Mouse (Mus musculus): ENCODE measurements around the gene Rnf133. TPM values are rescaled to one million over a fixed set of nuclear protein-coding genes. Genes with fewer than 3 reads are reported as not detected.

Rnf133 gene
- not detected in 2 replicates for polyA plus RNA-seq (2015; fragmentation: Nextera tagmentation; extraction: Ambion mirVana)

DNA sequence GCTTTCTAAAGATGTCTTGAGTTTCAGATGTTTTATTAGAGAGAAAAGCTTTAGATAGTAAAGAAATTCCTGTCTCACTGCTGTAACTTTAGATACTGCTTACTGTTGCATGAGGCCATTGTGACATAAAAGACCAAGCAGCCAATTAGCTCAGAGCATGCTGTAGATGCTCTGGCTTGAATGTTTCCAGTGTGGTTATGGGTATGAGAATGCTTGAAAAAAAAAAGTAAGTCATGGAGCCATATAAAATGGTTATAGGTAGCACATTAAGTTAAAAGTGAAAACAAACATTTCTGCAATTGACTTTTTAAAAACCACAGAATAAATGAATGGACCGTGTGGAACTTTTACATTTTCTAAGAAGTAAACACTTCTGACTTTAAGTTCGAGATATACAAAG, at the start of gene Rnf133:
Gene Rnf133 (minus strand): TSS at position 101 of the 400 bp plus-strand sequence.
- WGBS: 81% methylated on average over 2 of the region's 2 CpGs
- no peak within 1 kb of the TSS for H3K27ac ChIP-seq (replicated peaks)
- H3K9ac ChIP-seq: no peak within 1 kb of the TSS
- no peak within 1 kb of the TSS for H3K4me2 ChIP-seq (replicated peaks)
- no peaks in the 10 kb centered on the region for H3K4me1 ChIP-seq
- H3K4me3 ChIP-seq (replicated peaks): no peak within 1 kb of the TSS
- H3K27me3 ChIP-seq: no peaks in the 10 kb centered on the region
- H3K9me3 ChIP-seq (replicated peaks): no peaks in the 10 kb centered on the region
- no peak for ATAC-seq (ENCODE audit: insufficient number of reproducible peaks, low FRiP score, low TSS enrichment, low read depth)
- H3K36me3 ChIP-seq: no peaks in the 10 kb centered on the region

DNA sequence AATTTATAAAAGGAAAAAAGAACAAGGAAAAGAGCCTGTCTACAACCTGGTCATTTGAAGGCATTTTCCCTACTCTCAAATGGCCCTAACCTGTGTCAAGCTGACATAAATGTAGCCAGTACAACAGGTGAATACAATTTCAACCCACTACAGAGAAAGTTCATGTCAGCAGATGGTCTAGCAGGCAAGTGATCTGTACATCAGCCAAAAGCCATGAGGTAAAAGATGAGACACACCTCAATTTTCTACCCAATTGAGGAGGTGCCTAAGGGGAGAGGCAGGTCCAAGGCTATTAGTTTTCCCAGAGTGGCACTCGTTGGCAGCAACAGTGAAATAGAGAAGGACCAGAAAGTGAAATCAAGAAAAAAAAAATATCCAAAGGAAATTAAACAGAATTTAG, 28.1 kb upstream of the Rnf133 start:
- Histone ChIP-seq H3K9me3 (replicated peaks) (no peaks in the 10 kb centered on the region), H3K4me1 (no peaks in the 10 kb centered on the region), H3K4me2 (replicated peaks) (no peak overlapping the region), H3K9ac (no peak overlapping the region), H3K4me3 (replicated peaks) (no peak overlapping the region), H3K27ac (replicated peaks) (no peak overlapping the region), H3K27me3 (no peaks in the 10 kb centered on the region), H3K36me3 (no peaks in the 10 kb centered on the region)
- ATAC-seq (ENCODE audit: insufficient number of reproducible peaks, low FRiP score, low TSS enrichment, low read depth): no peak
- 64% methylated on average over 1 of the region's 1 CpGs for WGBS

- H3K27ac ChIP-seq (replicated peaks): no peak within 1 kb of the TSS
- H3K36me3 ChIP-seq: no peaks in the 10 kb centered on the region
- H3K9ac ChIP-seq: no peak within 1 kb of the TSS
- 90% methylated on average over 2 of the region's 2 CpGs for WGBS
- no peaks in the 10 kb centered on the region for H3K27me3 ChIP-seq
- H3K4me1 ChIP-seq: no peaks in the 10 kb centered on the region
- no peak for ATAC-seq (ENCODE audit: insufficient number of reproducible peaks, low FRiP score, low TSS enrichment, low read depth)
- no peak within 1 kb of the TSS for H3K4me2 ChIP-seq (replicated peaks)
- no peak within 1 kb of the TSS for H3K4me3 ChIP-seq (replicated peaks)
- H3K9me3 ChIP-seq (replicated peaks): no peaks in the 10 kb centered on the region
Observed at GRCm38 (mm10) chr6:23655036-23655435, 4.9 kb upstream of the Rnf133 start, which contains the start of gene Rnf148. Gene Rnf148, minus strand, starts transcription at chr6:23655136.

DNA sequence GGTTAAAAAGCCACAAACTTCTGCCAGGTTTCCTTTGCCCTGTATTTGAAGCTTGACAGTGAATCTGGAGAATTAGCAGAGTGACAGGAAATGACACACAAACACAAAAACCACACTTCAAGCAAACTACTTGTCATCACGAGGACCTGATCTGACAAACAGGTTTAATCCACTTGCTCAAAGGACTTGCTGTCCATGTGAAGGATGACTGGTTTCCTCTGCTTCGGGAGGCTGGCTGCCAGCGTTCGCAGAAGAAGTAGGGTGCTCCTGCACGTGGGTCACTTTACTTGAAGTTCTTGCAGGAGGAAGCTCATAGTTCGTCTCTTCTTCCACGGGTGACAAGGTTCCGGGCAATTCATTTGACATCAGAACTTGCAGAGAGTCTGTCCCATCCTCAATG, 1.4 kb downstream of the Rnf133 start:
- H3K27ac ChIP-seq (replicated peaks): no peak overlapping the region
- H3K36me3 ChIP-seq: no peaks in the 10 kb centered on the region
- no peak for ATAC-seq (ENCODE audit: insufficient number of reproducible peaks, low FRiP score, low TSS enrichment, low read depth)
- 70% methylated on average over 8 of the region's 8 CpGs for WGBS
- no peaks in the 10 kb centered on the region for H3K9me3 ChIP-seq (replicated peaks)
- H3K9ac ChIP-seq: no peak overlapping the region
- no peak overlapping the region for H3K4me2 ChIP-seq (replicated peaks)
- H3K4me3 ChIP-seq (replicated peaks): no peak overlapping the region
- H3K27me3 ChIP-seq: no peaks in the 10 kb centered on the region
- no peaks in the 10 kb centered on the region for H3K4me1 ChIP-seq

DNA sequence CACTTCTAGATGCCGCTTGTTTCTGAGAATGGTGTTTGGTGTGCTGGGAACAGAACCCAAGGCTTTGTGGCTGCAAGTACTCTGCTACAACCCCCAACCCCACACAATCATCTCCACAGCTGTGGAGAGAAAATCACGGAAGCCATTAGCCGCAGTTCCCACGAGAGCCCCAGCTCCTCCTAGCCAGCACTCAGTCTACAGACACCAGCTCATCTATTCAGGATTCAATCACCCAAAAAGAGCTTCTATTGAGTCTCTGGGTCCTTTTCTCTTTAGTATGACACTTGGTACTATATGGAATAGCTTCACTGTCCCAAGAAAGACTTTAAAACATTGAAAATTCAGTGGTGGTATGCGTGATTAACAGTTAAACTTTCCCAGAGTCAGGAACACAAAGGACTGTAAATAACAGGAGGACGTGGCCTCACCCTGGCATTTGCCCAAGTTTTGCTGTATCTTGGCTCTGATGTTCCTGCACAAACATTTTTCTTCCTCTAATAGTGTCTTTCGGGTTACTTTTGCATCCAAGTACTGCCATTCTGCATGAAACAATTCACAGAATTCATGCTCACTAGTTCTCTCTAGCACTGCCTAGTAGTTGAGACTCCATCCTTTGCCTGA, 2.4 kb downstream of the Rnf133 start:
- ATAC-seq (ENCODE audit: insufficient number of reproducible peaks, low FRiP score, low TSS enrichment, low read depth): no peak
- Histone ChIP-seq H3K9me3 (replicated peaks) (no peaks in the 10 kb centered on the region), H3K9ac (no peak overlapping the region), H3K27ac (replicated peaks) (no peak overlapping the region), H3K36me3 (no peaks in the 10 kb centered on the region), H3K4me2 (replicated peaks) (no peak overlapping the region), H3K4me3 (replicated peaks) (no peak overlapping the region), H3K27me3 (no peaks in the 10 kb centered on the region), H3K4me1 (no peaks in the 10 kb centered on the region)
- 64% methylated on average over 7 of the region's 7 CpGs for WGBS

GRCm38 (mm10) chr6:23637081-23637480, 13.0 kb downstream of the Rnf133 start:
- WGBS: 60% methylated on average over 3 of the region's 3 CpGs
- H3K9me3 ChIP-seq (replicated peaks): no peaks in the 10 kb centered on the region
- no peak overlapping the region for H3K9ac ChIP-seq
- H3K4me2 ChIP-seq (replicated peaks): no peak overlapping the region
- no peaks in the 10 kb centered on the region for H3K27me3 ChIP-seq
- H3K4me3 ChIP-seq (replicated peaks): no peak overlapping the region
- no peaks in the 10 kb centered on the region for H3K4me1 ChIP-seq
- H3K27ac ChIP-seq (replicated peaks): no peak overlapping the region
- no peaks in the 10 kb centered on the region for H3K36me3 ChIP-seq
- no peak for ATAC-seq (ENCODE audit: insufficient number of reproducible peaks, low FRiP score, low TSS enrichment, low read depth)

GRCm38 (mm10) chr6:23635208-23635607, 14.9 kb downstream of the Rnf133 start:
- Histone ChIP-seq H3K4me2 (replicated peaks) (no peak overlapping the region), H3K27me3 (no peaks in the 10 kb centered on the region), H3K4me3 (replicated peaks) (no peak overlapping the region), H3K9ac (no peak overlapping the region), H3K27ac (replicated peaks) (no peak overlapping the region), H3K9me3 (replicated peaks) (no peaks in the 10 kb centered on the region), H3K36me3 (no peaks in the 10 kb centered on the region), H3K4me1 (no peaks in the 10 kb centered on the region)
- ATAC-seq (ENCODE audit: insufficient number of reproducible peaks, low FRiP score, low TSS enrichment, low read depth): no peak
- WGBS: 88% methylated on average over 3 of the region's 3 CpGs

GRCm38 (mm10) chr6:23634016-23634415, 16.1 kb downstream of the Rnf133 start:
- no peak for ATAC-seq (ENCODE audit: insufficient number of reproducible peaks, low FRiP score, low TSS enrichment, low read depth)
- H3K27ac ChIP-seq (replicated peaks): no peak overlapping the region
- 83% methylated on average over 9 of the region's 9 CpGs for WGBS
- no peaks in the 10 kb centered on the region for H3K9me3 ChIP-seq (replicated peaks)
- no peak overlapping the region for H3K4me3 ChIP-seq (replicated peaks)
- no peaks in the 10 kb centered on the region for H3K4me1 ChIP-seq
- H3K36me3 ChIP-seq: no peaks in the 10 kb centered on the region
- no peaks in the 10 kb centered on the region for H3K27me3 ChIP-seq
- no peak overlapping the region for H3K4me2 ChIP-seq (replicated peaks)
- H3K9ac ChIP-seq: no peak overlapping the region

DNA sequence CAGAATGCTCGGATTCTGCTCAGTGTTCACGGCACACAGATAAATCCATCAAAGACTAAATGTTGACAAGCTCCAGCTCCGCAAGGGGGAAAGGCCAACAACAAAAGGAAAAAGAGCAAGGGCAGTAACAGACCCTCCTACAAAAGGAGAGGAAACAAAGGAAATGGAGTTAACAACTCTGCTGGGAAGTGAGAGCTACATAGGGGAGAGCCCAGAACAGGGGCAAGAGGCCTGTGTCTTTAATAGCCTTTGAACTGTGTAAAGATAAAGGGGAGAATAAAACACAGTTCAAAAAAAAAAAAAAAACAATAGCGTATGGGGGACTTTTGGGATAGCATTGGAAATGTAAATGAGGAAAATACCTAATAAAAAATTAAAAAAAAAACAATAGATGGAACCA, 19.6 kb downstream of the Rnf133 start:
- Histone ChIP-seq H3K36me3 (no peaks in the 10 kb centered on the region), H3K27ac (replicated peaks) (no peak overlapping the region)
- 52% methylated on average over 4 of the region's 4 CpGs for WGBS

More for the DNA sequence above, 19.6 kb downstream of the Rnf133 start:
- Histone ChIP-seq H3K4me3 (replicated peaks) (no peak overlapping the region), H3K9me3 (replicated peaks) (no peaks in the 10 kb centered on the region), H3K27me3 (no peaks in the 10 kb centered on the region), H3K9ac (no peak overlapping the region), H3K4me2 (replicated peaks) (no peak overlapping the region), H3K4me1 (no peaks in the 10 kb centered on the region)
- no peak for ATAC-seq (ENCODE audit: insufficient number of reproducible peaks, low FRiP score, low TSS enrichment, low read depth)

Other genes starting within 250 kb of the Rnf133 start
- gene Rnf148, start 4.8 kb upstream of the Rnf133 start, polyA plus RNA-seq (2015; fragmentation: Nextera tagmentation; extraction: Ambion mirVana): not detected in 2 replicates
- 5.3 and 7.5 TPM in 2 replicates for gene Cadps2, start 189.1 kb upstream of the Rnf133 start, polyA plus RNA-seq (2015; fragmentation: Nextera tagmentation; extraction: Ambion mirVana)

All from embryonic facial prominence, embryonic 15.5 days (tissue).